Mouse (Mus musculus): ENCODE results near the gene Pom121. TPM values are rescaled to one million over a fixed set of nuclear protein-coding genes. Genes with fewer than 3 reads are reported as not detected.
"Not testable (repeated sequence)": the region's sequence is repeated elsewhere in the genome, so short reads cannot be mapped to it uniquely, and the experiment has no call there.

The Pom121 gene
- polyA plus RNA-seq, 1 experiment from 2014 or later, result 3.9 TPM

DNA sequence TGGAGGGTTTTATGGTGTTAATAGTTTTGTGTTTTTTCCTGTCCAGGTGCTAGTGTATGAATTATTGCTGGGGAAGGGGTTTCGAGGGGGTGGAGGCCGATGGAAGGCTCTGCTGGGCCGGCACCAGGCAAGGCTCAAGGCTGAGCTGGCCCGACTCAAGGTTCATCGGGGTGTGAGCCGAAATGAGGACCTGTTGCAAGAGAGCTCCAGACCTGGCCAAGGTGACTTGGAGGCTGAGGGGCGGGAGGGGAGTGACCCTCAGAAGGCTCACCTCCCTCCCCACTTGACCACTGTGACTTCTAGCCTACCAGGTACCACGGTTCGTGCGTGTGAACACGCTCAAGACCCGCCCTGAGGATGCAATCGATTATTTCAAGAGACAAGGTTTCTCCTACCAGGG, 23.2 kb downstream of the Pom121 start:
- H3K27ac ChIP-seq (ENCODE audit: low read length), result no peak overlapping the region
- H3K9ac ChIP-seq (replicated peaks; ENCODE audit: low read depth), result no peak overlapping the region
- H3K36me3 ChIP-seq (ENCODE audit: insufficient read depth, low read length), result peaks cover 7% of the 10 kb centered on the region; the same call in 1 of the 2 replicates
- H3K4me1 ChIP-seq (ENCODE audit: insufficient read depth, low read depth, low read length), result peaks cover 4% of the 10 kb centered on the region; the same call in 1 of the 2 replicates
- H3K4me2 ChIP-seq (replicated peaks; ENCODE audit: low read depth, low read length), result no peak overlapping the region
- ATAC-seq (no peak), DNase-seq (ENCODE audit: low spot score) (no peak)
- no peaks in the 10 kb centered on the region for H3K9me3 ChIP-seq (ENCODE audit: low read length)
- WGBS, result 91% methylated on average over 13 of the region's 13 CpGs
- H3K27me3 ChIP-seq (replicated peaks; ENCODE audit: insufficient read depth, low read length), result no peaks in the 10 kb centered on the region
- no peak for TF ChIP-seq EP300 (IDR thresholded peaks at IDR 0.05)
- no peak for TF ChIP-seq CTCF (IDR thresholded peaks at IDR 0.05)
- H3K4me3 ChIP-seq (ENCODE audit: low read depth, low read length), result no peak overlapping the region

- TF ChIP-seq CTCF (IDR thresholded peaks at IDR 0.05) (no peak), EP300 (IDR thresholded peaks at IDR 0.05) (no peak; the same call in 1 of the 2 replicates)
- H3K4me1 ChIP-seq (ENCODE audit: insufficient read depth, low read depth, low read length), result peaks cover 4% of the 10 kb centered on the region; the same call in 1 of the 2 replicates
- peak within 1 kb of the TSS; percentile 75 for H3K9ac ChIP-seq (replicated peaks; ENCODE audit: low read depth)
- H3K9me3 ChIP-seq (ENCODE audit: low read length), result no peaks in the 10 kb centered on the region
- peak; percentile 96 for DNase-seq (ENCODE audit: low spot score)
- ATAC-seq, result peak; percentile 85
- peak within 1 kb of the TSS; percentile 81; the same call in 1 of the 2 replicates for H3K27ac ChIP-seq (ENCODE audit: low read length)
- peak within 1 kb of the TSS; percentile 96 for H3K4me2 ChIP-seq (replicated peaks; ENCODE audit: low read depth, low read length)
- under 1% methylated on average over 60 of the region's 64 CpGs for WGBS
- H3K27me3 ChIP-seq (replicated peaks; ENCODE audit: insufficient read depth, low read length), result no peaks in the 10 kb centered on the region
- H3K4me3 ChIP-seq (ENCODE audit: low read depth, low read length), result peak within 1 kb of the TSS; percentile 69
- peaks cover 7% of the 10 kb centered on the region; the same call in 1 of the 2 replicates for H3K36me3 ChIP-seq (ENCODE audit: insufficient read depth, low read length)
Observed at GRCm38 (mm10) chr5:135369787-135370654, 24.3 kb downstream of the Pom121 start, which contains the start of gene Nsun5. Nsun5 (plus strand) TSS chr5:135369953.

GRCm38 (mm10) chr5:135369196-135369595, 25.1 kb downstream of the Pom121 start:
- not testable (repeated sequence) for H3K9me3 ChIP-seq (ENCODE audit: low read length); H3K4me1 ChIP-seq (ENCODE audit: insufficient read depth, low read depth, low read length); DNase-seq (ENCODE audit: low spot score); ATAC-seq; H3K36me3 ChIP-seq (ENCODE audit: insufficient read depth, low read length); H3K27me3 ChIP-seq (replicated peaks; ENCODE audit: insufficient read depth, low read length)
- H3K4me3 ChIP-seq (ENCODE audit: low read depth, low read length), result peak overlapping the region; percentile 69
- 61% methylated on average over 9 of the region's 9 CpGs for WGBS
- H3K9ac ChIP-seq (replicated peaks; ENCODE audit: low read depth), result peak overlapping the region; percentile 75
- peak overlapping the region; percentile 96 for H3K4me2 ChIP-seq (replicated peaks; ENCODE audit: low read depth, low read length)
- H3K27ac ChIP-seq (ENCODE audit: low read length), result 0 out of 2 replicates have a peak overlapping the region, but pooled peaks have one; percentile 81

- ATAC-seq, result peak; percentile 40
- no peak overlapping the region for H3K9ac ChIP-seq (replicated peaks; ENCODE audit: low read depth)
- no peak overlapping the region for H3K27ac ChIP-seq (ENCODE audit: low read length)
- peak; percentile 12; the same call in 1 of the 2 replicates for TF ChIP-seq EP300 (IDR thresholded peaks at IDR 0.05)
- TF ChIP-seq CTCF (IDR thresholded peaks at IDR 0.05), result no peak
- H3K36me3 ChIP-seq (ENCODE audit: insufficient read depth, low read length), result no peaks in the 10 kb centered on the region
- DNase-seq (ENCODE audit: low spot score), result peak; percentile 79
- peaks cover 4% of the 10 kb centered on the region; the same call in 1 of the 2 replicates for H3K4me1 ChIP-seq (ENCODE audit: insufficient read depth, low read depth, low read length)
- no peaks in the 10 kb centered on the region for H3K9me3 ChIP-seq (ENCODE audit: low read length)
- no peak overlapping the region for H3K4me2 ChIP-seq (replicated peaks; ENCODE audit: low read depth, low read length)
- H3K27me3 ChIP-seq (replicated peaks; ENCODE audit: insufficient read depth, low read length), result no peaks in the 10 kb centered on the region
- 71% methylated on average over 6 of the region's 6 CpGs for WGBS
- no peak overlapping the region for H3K4me3 ChIP-seq (ENCODE audit: low read depth, low read length)
Observed at GRCm38 (mm10) chr5:135368312-135368711, 26.0 kb downstream of the Pom121 start.

DNA sequence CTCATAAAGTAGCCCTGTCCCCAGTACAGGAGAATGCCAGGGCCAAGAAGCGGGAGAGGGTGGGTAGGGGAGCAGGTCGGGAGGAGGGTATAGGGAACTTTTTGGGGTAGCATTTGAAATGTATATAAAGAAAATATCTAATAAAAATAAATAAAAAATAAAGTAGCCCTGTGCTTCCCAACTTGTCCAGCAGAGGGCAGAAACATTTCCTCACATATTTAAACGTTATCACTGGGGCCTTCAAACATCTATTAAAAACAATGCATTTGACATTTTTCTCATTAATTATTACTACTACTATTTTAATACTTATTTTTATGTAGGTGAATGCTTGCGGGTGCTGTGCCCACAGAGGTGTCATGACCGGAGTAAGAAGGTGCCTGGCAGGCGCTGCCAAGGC, 26.5 kb downstream of the Pom121 start:
- no peak for ATAC-seq
- 49% methylated on average over 6 of the region's 6 CpGs for WGBS
- no peak overlapping the region for H3K4me3 ChIP-seq (ENCODE audit: low read depth, low read length)
- no peaks in the 10 kb centered on the region for H3K9me3 ChIP-seq (ENCODE audit: low read length)
- H3K27me3 ChIP-seq (replicated peaks; ENCODE audit: insufficient read depth, low read length), result no peaks in the 10 kb centered on the region
- H3K9ac ChIP-seq (replicated peaks; ENCODE audit: low read depth), result no peak overlapping the region
- TF ChIP-seq CTCF (IDR thresholded peaks at IDR 0.05) (peak; percentile 57), EP300 (IDR thresholded peaks at IDR 0.05) (no peak)
- H3K4me1 ChIP-seq (ENCODE audit: insufficient read depth, low read depth, low read length), result peaks cover 4% of the 10 kb centered on the region; the same call in 1 of the 2 replicates
- H3K36me3 ChIP-seq (ENCODE audit: insufficient read depth, low read length), result no peaks in the 10 kb centered on the region
- no peak overlapping the region for H3K27ac ChIP-seq (ENCODE audit: low read length)
- DNase-seq (ENCODE audit: low spot score), result peak; percentile 30
- no peak overlapping the region for H3K4me2 ChIP-seq (replicated peaks; ENCODE audit: low read depth, low read length)

GRCm38 (mm10) chr5:135363540-135363939, 30.8 kb downstream of the Pom121 start:
- DNase-seq (ENCODE audit: low spot score), result peak; percentile 63
- H3K36me3 ChIP-seq (ENCODE audit: insufficient read depth, low read length), result no peaks in the 10 kb centered on the region
- no peak overlapping the region for H3K4me3 ChIP-seq (ENCODE audit: low read depth, low read length)
- ATAC-seq, result peak; percentile 62
- no peak overlapping the region for H3K9ac ChIP-seq (replicated peaks; ENCODE audit: low read depth)
- H3K27me3 ChIP-seq (replicated peaks; ENCODE audit: insufficient read depth, low read length), result no peaks in the 10 kb centered on the region
- no peaks in the 10 kb centered on the region for H3K4me1 ChIP-seq (ENCODE audit: insufficient read depth, low read depth, low read length)
- no peak overlapping the region for H3K4me2 ChIP-seq (replicated peaks; ENCODE audit: low read depth, low read length)
- no peaks in the 10 kb centered on the region for H3K9me3 ChIP-seq (ENCODE audit: low read length)
- WGBS, result 28% methylated on average over 12 of the region's 12 CpGs
- TF ChIP-seq CTCF (IDR thresholded peaks at IDR 0.05) (peak; percentile 82), EP300 (IDR thresholded peaks at IDR 0.05) (no peak)
- no peak overlapping the region for H3K27ac ChIP-seq (ENCODE audit: low read length)
